Mouse (Mus musculus) G1E (cell line): ENCODE results near the gene Slc4a8.

Experiments used
- CTCF ChIP-seq: IDR thresholded peaks from 2 replicates; pipeline ENCODE4 v1.5.1; 2012; ENCODE audit warnings: low read depth, low read length, inconsistent platforms, mixed read lengths
- GATA1 ChIP-seq: IDR thresholded peaks from 2 replicates; pipeline ENCODE4 v1.6.1; 2012; ENCODE audit warnings: borderline replicate concordance, low read length, inconsistent platforms, mixed read lengths
- POLR2AphosphoS5 ChIP-seq: IDR thresholded peaks from 2 replicates; pipeline ENCODE4 v1.6.1; 2012; ENCODE audit warnings: low read depth, low read length, inconsistent platforms; ENCODE audit not compliant: insufficient replicate concordance
- TAL1 ChIP-seq: conservative IDR thresholded peaks from 2 replicates; pipeline ENCODE4 v1.6.1; 2012; ENCODE audit warnings: low read depth, low read length, inconsistent platforms, mixed read lengths

DNA sequence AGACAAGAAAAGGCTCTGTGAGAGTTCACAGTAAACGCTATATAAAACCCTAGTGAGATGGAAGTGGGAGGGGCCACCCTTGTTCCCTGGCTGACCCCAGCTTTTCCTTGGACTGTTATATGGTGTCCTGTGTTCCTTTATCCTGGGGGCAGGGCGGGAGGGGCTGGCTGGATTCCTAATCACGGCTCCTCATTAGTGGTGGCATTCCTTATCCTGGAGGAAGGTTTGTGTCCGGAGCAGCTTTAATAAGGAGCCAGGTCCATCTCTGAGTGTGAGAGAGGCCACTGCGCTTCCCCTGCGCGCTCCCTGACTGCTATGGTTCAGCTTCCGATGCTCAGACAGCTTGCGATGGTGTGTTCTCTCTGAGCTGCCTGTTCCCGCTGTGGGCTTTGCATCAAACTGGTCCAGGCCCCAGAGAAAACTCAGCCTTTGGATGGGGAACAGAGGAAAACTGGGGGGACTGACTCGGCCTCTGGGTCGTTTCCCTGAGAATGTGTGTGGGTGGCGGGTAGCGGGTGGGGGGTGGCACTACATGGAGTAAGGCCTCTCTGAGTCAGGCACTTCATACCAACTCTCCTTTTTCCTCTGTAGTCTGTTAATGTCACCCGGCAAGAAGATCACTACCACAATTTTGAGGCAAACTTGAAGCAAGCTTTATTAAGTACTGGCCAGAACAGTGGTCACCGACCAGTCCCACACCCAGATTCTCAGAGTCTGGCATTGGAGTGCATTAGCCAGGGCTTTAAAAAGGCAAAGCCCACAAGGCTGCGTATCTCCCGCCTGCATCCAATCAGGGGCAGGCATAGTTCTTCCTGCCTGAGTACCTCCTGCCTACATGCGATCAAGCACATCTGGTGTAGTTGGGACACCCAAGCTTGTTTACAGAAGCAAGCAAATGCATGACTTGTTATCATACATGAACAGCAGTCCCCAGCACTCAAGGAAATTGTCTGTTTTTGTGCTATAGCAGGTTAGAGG, 13.9 kb downstream of the Slc4a8 start:
- TF ChIP-seq CTCF = no peak
- TF ChIP-seq GATA1 = no peak
- no peak for TF ChIP-seq TAL1
- TF ChIP-seq POLR2AphosphoS5 = no peak
